Mouse (Mus musculus) adrenal gland, postnatal 4 days (tissue): ENCODE measurements around the gene Zfp763. TPM values are rescaled to one million over a fixed set of nuclear protein-coding genes. Genes with fewer than 3 reads are reported as not detected.
"Not testable (repeated sequence)": the region's sequence is repeated elsewhere in the genome, so short reads cannot be mapped to it uniquely, and the experiment has no call there.

ENCODE experiments used
- DNase-seq, 2 experiments: peaks; one replicate each; pipeline ENCODE4 v3.0.0; 2021 to 2022; ENCODE audit warnings: low spot score in 2 of 2, mixed read lengths in 2 of 2
- long read RNA-seq, 2 experiments: library from polyadenylated mRNA; stranded (forward); transcript quantifications; one replicate each; pipeline ENCODE4 v2.0.0; 2021
- total RNA-seq, 2 experiments: library from RNA; stranded (reverse); gene quantifications; 2 replicates each; pipeline ENCODE4 v1.2.3; 2021

Zfp763 gene
- 10 to 100 TPM; 11.4 to 15.0 TPM for total RNA-seq
- long read RNA-seq, experiment 1, transcript Zfp763-201 (4 exons, 3,407 nt): major isoform, 5 of 5 reads
- long read RNA-seq, experiment 1, partial matches to known transcripts: 0 of 5 reads
- long read RNA-seq, experiment 1, other reads (novel, unspliced or antisense): 0 of 5 reads
- long read RNA-seq, experiment 2, transcript Zfp763-201 (4 exons, 3,407 nt): major isoform, 14 of 16 reads
- long read RNA-seq, experiment 2, partial matches to known transcripts: 0 of 16 reads
- long read RNA-seq, experiment 2, other reads (novel, unspliced or antisense): 2 of 16 reads

DNA sequence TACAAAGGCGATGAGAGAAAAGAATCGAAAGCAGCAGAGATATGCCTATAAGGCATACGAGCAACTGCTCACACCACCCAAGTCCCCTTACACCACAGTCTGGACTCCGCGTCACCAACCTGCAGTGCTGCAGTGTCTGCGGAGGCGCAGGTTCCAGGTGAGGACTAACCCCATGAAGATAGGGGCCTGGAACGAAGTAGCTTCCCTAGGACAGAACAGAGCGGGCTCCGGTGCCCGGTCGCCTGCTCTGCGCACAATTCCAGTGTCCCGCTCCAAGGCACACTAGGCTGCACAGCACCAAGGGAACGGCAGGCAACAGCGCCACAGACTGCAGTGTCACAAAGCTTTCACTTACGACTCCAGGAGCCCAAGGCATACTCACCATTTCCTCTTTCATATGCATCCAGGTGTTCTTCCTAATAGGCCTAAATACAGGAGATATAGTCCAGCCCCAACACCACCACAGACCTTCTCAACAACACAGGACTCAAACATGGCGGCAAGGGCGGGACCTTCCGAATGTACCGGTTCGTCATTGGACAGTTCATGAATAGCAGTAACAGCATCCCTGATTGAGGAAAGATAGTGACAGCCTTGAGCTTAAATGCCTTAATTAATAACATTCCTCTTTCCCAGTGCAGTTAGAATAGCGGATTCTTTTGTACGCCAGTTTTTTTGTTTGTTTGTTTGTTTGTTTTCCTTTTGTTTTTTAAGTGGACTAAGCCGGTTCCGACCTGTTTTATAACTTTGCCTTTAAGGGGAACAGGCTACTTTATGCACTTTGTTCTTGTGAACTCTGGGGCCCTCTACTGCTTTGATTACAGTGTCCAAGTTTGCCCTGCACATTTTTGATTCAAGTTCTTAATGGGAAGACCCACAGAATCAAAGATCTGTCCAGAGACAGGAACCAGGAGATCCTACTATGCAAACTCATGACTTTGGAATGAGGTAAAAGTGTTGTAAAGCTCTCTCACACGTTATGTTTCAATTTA lies at the start of gene Zfp763:
TSS of gene Zfp763 (minus strand) at position 503 of the 992 bp plus-strand sequence.
- peak; percentile 39 to 67 for DNase-seq

DNA sequence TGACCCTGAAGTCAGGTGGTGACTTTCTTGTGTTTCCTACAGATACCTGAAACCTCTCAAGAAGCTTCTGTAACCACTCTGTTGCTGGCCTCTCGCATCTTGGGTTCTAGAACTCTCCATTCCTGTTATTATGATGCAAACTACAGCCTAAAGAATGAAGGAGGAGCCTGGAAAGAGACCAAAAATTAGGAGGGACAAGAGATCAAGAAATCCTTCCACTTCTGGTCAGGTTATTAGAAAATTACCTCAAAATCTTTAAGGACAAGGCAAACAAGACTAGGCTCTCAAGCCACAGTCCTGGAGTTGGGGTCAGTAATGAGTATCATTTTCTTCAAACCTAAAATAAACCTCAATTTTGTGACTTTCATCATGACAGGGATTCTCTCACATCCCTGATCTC lies 34.8 kb upstream of the Zfp763 start, which contains the start of gene 4921501E09Rik:
TSS of gene 4921501E09Rik (minus strand) at position 101 of the 400 bp plus-strand sequence.
- no peak for DNase-seq

DNA sequence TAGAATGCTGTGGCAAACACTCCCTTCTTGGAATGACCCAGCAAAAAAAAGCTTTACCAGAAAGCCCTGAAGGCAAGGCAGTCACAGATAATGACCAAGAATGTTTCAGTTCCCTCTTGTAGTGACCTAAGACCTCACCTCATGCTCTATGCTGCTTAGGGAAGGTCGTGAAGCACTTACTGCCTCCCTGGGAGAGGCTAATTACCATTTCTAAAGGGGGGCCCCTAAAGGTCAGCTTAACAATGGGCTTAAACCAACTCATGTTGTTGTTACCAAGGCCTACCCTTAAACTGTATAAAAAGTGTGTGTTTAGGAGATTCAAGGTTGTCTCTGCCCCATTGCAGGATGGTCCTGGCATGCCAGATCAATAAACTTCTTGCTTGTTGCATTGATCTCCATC lies 29.8 kb upstream of the Zfp763 start:
- DNase-seq: no peak

DNA sequence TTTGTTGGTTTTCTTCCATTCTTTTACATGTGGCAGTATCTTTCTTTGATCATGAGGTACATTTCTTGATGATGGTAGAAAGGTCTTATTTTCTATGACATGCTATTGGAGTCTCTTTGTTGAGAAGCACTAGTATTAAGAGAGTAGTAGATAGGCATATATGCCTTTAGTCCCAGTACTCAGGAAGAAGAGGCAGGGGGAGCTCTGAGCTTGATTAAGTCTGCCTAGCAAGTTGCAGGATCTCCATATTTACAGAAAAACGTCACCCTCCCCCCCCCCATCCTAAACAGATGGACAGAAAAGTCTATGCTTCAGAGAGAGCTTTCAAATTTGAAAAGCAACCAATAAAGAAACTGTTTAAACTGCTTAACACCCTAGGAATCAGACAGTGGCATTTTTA lies 25.6 kb upstream of the Zfp763 start:
- no peak for DNase-seq

DNA sequence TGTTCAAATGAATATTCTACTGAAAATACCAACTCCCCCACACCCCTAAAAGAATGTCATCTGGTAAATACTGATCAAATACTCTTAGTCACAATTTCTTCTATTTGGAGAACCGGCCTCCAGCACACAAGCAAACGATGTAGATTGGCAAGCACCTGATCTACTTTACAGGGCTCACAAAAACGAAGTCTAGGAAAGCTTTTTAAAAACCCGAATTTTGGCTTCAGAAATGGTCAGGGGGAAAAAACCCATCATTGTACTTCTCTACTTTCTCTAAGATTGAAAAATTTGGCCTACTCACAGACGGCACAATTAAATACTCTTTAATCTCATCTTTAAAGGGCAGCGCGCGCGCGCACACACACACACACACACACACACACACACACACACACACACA lies 826 bp downstream of the Zfp763 start:
- no peak for DNase-seq

DNA sequence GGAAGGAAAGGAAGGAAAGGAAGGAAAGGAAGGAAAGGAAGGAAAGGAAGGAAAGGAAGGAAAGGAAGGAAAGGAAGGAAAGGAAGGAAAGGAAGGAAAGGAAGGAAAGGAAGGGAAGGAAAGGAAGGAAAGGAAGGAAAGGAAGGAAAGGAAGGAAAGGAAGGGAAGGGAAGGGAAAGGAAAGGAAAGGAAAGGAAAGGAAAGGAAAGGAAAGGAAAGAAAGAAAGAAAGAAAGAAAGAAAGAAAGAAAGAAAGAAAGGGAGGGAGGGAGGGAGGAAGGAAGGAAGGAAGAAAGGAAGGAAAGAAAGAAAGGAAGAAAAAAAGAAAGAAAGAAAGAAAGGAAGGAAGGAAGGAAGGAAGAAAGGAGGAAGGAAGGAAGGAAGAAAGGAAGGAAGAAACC lies 12.8 kb downstream of the Zfp763 start:
- DNase-seq: not testable (repeated sequence)

DNA sequence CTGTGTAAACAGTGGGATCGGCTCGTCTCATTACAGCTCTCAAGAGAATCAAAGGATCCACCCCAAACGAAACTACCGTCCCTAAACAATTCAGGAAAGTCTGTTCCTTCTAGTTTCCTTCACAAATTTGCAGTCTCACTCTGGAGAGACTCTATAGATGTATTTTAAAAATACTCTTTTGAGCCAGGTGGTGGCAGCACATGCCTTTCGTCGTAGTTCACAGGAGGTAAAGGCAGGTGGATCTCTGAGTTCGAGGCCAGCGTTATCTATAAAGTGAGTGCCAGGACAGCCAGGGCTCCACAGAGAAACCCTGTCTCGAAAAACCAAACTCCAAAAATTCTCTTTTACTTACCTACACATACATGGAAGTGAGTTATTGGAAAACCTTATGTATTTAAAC lies 24.9 kb downstream of the Zfp763 start:
- no peak for DNase-seq

DNA sequence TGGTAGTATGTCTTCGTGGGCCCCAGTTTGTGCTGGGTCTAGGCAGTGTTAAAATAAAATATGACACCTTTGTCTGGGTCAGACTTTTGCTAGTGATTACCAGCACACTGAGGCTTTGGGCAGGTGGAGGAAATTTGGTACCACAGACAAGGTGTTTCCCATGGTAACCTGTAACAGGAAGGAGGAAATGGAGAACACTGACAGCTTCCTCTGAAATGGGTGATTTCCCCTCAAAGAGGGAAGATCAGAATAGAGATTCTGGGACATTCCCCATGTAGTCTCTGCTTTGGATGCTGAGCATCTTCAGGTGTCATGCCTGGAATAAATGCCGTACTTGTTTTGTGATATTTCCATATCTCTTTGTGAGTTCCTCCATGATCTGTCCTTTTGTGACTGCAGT lies 34.7 kb downstream of the Zfp763 start:
- DNase-seq: no peak

DNA sequence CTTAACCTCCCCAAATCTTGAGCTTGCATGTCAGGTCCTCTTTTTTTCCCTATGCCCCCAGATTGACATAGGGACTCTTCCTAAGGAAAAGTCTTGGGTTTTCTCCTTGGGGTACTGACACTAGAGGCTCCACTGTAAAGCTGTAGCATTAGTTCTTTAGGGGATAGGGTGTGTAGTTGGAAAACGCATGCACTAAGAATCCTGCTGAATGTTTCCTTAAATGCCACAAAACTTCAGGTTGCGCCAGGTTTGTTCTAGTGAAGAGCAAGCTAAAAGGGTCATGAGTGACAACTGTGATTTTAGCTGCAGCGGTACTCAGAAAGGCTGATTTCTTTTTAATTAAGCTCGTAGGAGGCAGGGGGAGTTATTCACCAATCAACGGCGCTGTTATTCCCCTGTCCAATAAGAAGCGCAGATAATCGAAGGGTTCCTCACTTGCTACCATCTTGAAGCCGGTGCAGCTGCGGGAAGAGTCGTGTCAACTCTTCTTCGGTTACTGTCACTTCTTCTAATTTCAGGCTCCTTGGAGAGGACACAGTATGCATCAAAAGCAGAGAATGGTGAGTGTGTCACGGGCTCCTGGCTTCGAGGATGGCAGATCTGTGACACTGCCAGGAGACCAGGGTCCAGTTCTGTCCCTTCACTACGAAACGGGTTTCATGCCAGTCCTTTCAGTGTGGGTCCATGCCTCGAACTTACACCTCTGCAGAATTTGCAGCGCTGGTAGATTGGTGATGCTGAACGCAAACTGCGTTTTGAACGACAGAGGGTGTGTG lies 40.3 kb downstream of the Zfp763 start, which contains the start of gene Zfp952:
TSS of gene Zfp952 (plus strand) at position 431 of the 776 bp plus-strand sequence.
- peak; percentile 54 to 58 for DNase-seq

DNA sequence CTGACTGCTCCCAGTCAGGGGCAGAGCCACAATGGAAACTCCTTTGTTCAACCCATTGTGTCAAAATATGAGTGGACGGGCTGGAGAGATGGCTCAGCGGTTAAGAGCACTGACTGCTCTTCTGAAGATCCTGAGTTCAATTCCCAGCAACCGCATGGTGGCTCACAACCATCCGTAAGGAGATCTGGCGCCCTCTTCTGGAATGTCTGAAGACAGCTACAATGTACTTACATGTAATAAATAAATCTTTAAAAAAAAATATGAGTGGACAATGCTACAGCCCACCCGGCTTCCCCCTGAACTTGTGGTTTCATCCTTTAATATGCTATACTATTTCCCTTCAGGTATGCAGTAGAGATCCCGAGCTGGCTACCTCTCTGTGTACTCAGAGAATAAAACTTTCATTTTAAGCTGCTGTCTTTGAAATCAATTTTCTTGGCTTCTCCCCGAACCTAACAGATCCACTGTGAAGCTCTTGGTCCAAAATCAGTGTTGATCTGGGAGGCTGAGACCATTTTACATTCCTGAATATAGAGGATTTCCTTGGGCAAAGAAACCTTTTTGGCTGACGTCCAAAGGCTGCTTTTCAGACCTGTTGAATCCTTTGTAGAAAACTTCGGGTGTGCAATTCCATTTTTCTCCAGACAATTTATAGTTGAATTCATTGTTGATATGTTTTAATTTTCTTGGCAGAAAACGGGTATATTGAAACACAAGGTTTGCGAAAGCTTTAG lies 41.1 kb downstream of the Zfp763 start:
- no peak for DNase-seq

DNA sequence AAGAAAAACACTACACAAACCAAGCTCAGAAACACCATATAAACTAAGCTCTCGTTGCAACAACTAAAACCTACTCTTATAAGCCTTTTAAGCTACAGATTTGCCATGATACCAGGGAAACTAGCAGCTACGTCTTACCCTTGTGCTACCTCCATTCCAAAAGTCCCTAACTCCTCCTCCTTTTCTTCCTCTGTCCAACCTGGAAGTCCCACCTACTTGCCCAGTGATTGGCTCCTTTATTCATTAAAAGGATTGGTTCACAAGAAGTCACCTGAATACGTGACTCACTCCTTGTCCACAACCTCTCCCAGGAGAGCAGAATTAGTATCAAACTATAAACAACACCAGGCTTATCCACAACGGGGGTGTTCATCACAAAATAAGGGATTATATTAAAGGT lies 46.9 kb downstream of the Zfp763 start:
- DNase-seq: no peak

DNA sequence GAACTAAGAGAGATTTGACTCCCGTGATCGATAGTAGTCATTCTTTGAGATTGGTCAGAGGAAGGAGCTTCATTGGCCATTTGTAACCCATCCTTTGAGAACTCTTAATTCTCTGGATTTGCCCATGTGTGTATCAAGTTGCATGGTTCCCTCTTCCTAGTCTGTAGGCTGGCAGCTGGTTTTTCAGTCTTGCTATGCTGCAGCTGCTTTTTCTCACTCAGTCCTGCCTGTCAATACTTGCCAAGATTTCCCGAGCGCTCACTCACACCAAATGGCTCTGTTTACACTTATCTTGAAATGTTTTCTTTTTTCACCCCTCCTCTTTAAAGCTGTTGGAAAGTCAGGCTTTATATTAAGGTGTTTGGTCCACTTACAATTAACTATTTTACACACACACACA lies 51.8 kb downstream of the Zfp763 start:
- DNase-seq: no peak

Other genes starting within 250 kb of the Zfp763 start
- 10 to 100 TPM; 66.4 to 67.8 TPM for gene Zfp871, start 245.1 kb downstream of the Zfp763 start, total RNA-seq
- 1 to 10 TPM; 2.0 to 4.1 TPM for gene Zfp811, start 223.5 kb downstream of the Zfp763 start, total RNA-seq
- 10 to 100 TPM; 22.0 to 22.2 TPM for gene Zfp799, start 203.1 kb downstream of the Zfp763 start, total RNA-seq
- 10 to 100 TPM; 11.1 to 12.6 TPM for gene Zfp870, start 141.8 kb downstream of the Zfp763 start, total RNA-seq
- 1 to 10 TPM; 3.1 to 3.3 TPM for gene Cyp4f14, start 116.1 kb downstream of the Zfp763 start, total RNA-seq
- 10 to 100 TPM; 71.3 to 72.6 TPM for gene Cyp4f13, start 86.0 kb downstream of the Zfp763 start, total RNA-seq
- gene Zfp472, start 67.6 kb downstream of the Zfp763 start, total RNA-seq: 1 to 10 TPM; 8.4 TPM
- gene Zfp952, start 40.3 kb downstream of the Zfp763 start, total RNA-seq: 10 to 100 TPM; 13.5 to 13.7 TPM
- gene 4921501E09Rik, start 34.7 kb upstream of the Zfp763 start, total RNA-seq: not detected
- gene Zfp563, start 55.9 kb upstream of the Zfp763 start, total RNA-seq: 10 to 100 TPM; 11.1 to 12.2 TPM
- gene Morc2b, start 106.3 kb upstream of the Zfp763 start, total RNA-seq: not detected
- not detected for gene Olfr55, start 135.0 kb upstream of the Zfp763 start, total RNA-seq
- not detected for gene Olfr239, start 157.9 kb upstream of the Zfp763 start, total RNA-seq
- gene Olfr1564, start 188.3 kb upstream of the Zfp763 start, total RNA-seq: not detected
- gene Zfp955a, start 221.7 kb upstream of the Zfp763 start, total RNA-seq: 10 to 100 TPM; 13.1 to 15.6 TPM
- gene Olfr63, start 231.3 kb upstream of the Zfp763 start, total RNA-seq: under 1 TPM in 1 of 2 experiments, not detected in 1; 0.03 TPM